Mouse (Mus musculus) heart, postnatal 14 days (tissue): Measurements from ENCODE around the gene Pradc1. TPM values are rescaled to one million over a fixed set of nuclear protein-coding genes. Genes with fewer than 3 reads are reported as not detected.
"Not testable (repeated sequence)": the region's sequence is repeated elsewhere in the genome, so short reads cannot be mapped to it uniquely, and the experiment has no call there.

ENCODE experiments used
- DNase-seq, 2 experiments: peaks; one replicate each; pipeline ENCODE4 v3.0.0; 2021 to 2022
- intact Hi-C: fragments of 180-260 bp; cut with DNase I; formaldehyde crosslinking; loops from one replicate; pipeline ENCODE4 v1.15.1; 2025
- total RNA-seq, 2 experiments: library from RNA; stranded (reverse); gene quantifications; 2 replicates each; pipeline ENCODE4 v1.2.3; 2021

Gene Pradc1
- total RNA-seq, 2 experiments from 2014 or later, result 14.3 to 15.5 TPM

GRCm38 (mm10) chr6:85452816-85453215 is 1.0 kb upstream of the Pradc1 start:
- no peak for DNase-seq
- intact Hi-C loops, result loop anchor here (10.0 kb wide), 1 partner anchor 482 kb away; no protein-coding TSS in a partner anchor

- intact Hi-C loops, result loop anchor here (10.0 kb wide), 1 partner anchor 482 kb away; no protein-coding TSS in a partner anchor
- DNase-seq, result no peak
Measured at GRCm38 (mm10) chr6:85452411-85452665, 568 bp upstream of the Pradc1 start.

- peak; percentile 98 for DNase-seq
- intact Hi-C loops, result loop anchor here (10.0 kb wide), 1 partner anchor 484 kb away; no protein-coding TSS in a partner anchor
Measured at GRCm38 (mm10) chr6:85450697-85451663, 790 bp downstream of the Pradc1 start, which contains the start of gene Cct7. Gene Cct7, plus strand, starts transcription at chr6:85451514.

GRCm38 (mm10) chr6:85450140-85450539 is 1.6 kb downstream of the Pradc1 start:
- not testable (repeated sequence) for DNase-seq
- intact Hi-C loops, result loop anchor here (10.0 kb wide), 1 partner anchor 485 kb away; no protein-coding TSS in a partner anchor

- DNase-seq, result no peak
- intact Hi-C loops, result no loop called here
Measured at GRCm38 (mm10) chr6:85447351-85447750, 4.4 kb downstream of the Pradc1 start.

- no peak for DNase-seq
- intact Hi-C loops, result no loop called here
Measured at GRCm38 (mm10) chr6:85445286-85445685, 6.5 kb downstream of the Pradc1 start.

- intact Hi-C loops, result no loop called here
- DNase-seq, result no peak
Measured at GRCm38 (mm10) chr6:85444266-85444965, 7.4 kb downstream of the Pradc1 start.

GRCm38 (mm10) chr6:85443488-85444233 is 8.1 kb downstream of the Pradc1 start:
- intact Hi-C loops, result no loop called here
- no peak for DNase-seq

- intact Hi-C loops, result no loop called here
- no peak for DNase-seq
Measured at GRCm38 (mm10) chr6:85441142-85441541, 10.6 kb downstream of the Pradc1 start.

GRCm38 (mm10) chr6:85436631-85437030 is 15.1 kb downstream of the Pradc1 start:
- DNase-seq, result no peak
- intact Hi-C loops, result no loop called here

GRCm38 (mm10) chr6:85436204-85436603 is 15.6 kb downstream of the Pradc1 start:
- intact Hi-C loops, result no loop called here
- no peak for DNase-seq

GRCm38 (mm10) chr6:85433865-85434264 is 17.9 kb downstream of the Pradc1 start:
- intact Hi-C loops, result no loop called here

GRCm38 (mm10) chr6:85431842-85432431 is 19.8 kb downstream of the Pradc1 start, which contains the start of gene Smyd5:
Gene Smyd5, plus strand, starts transcription at chr6:85431989.
- intact Hi-C loops, result no loop called here
- DNase-seq, result peak; percentile 78 to 87

More at GRCm38 (mm10) chr6:85433865-85434264, 17.9 kb downstream of the Pradc1 start:
- DNase-seq, result no peak

GRCm38 (mm10) chr6:85431274-85431841 is 20.4 kb downstream of the Pradc1 start:
- DNase-seq, result no peak
- intact Hi-C loops, result no loop called here

GRCm38 (mm10) chr6:85423836-85424379 is 27.9 kb downstream of the Pradc1 start, which contains the start of gene Noto:
Gene Noto, plus strand, starts transcription at chr6:85423886.
- DNase-seq, result no peak
- intact Hi-C loops, result no loop called here

GRCm38 (mm10) chr6:85419150-85419549 is 32.6 kb downstream of the Pradc1 start:
- intact Hi-C loops, result no loop called here
- DNase-seq, result no peak

- no peak for DNase-seq
- intact Hi-C loops, result no loop called here
Measured at GRCm38 (mm10) chr6:85415829-85416228, 35.9 kb downstream of the Pradc1 start.

GRCm38 (mm10) chr6:85410771-85411273 is 40.9 kb downstream of the Pradc1 start:
- DNase-seq, result peak; percentile 75
- intact Hi-C loops, result loop anchor here (2.0 kb wide), 2 partner anchors 148 to 250 kb away; no protein-coding TSS in a partner anchor

GRCm38 (mm10) chr6:85409003-85409402 is 42.8 kb downstream of the Pradc1 start:
- intact Hi-C loops, result no loop called here
- DNase-seq, result no peak
